Mouse (Mus musculus): Measurements from ENCODE around the gene Naip1.

Gene Naip1

GRCm38 (mm10) chr13:100370536-100370935 is 82.1 kb downstream of the Naip1 start:
- DNase-seq = no peak
